In genomic region chr6:144553476-144553875, GRCm38 (mm10) we compare ENCODE assay signal across 13 mouse cellular contexts.
"Had no signal": no experiment of that assay in that cellular context is flagged by ENCODE, and none has a peak within 500 bp of the region (broad histone marks: within the 10 kb centered on the region; RNA-seq: fewer than 3 reads in every experiment).

No protein-coding gene starts in this region.

- H3K9me3 ChIP-seq: limb, embryonic 15.5 days; liver, embryonic 12.5 days; lung, embryonic 15.5 days; midbrain, embryonic 12.5 days; neural tube, embryonic 13.5 days had no signal

- H3K9ac ChIP-seq: limb, embryonic 15.5 days; liver, embryonic 12.5 days; lung, embryonic 15.5 days; midbrain, embryonic 12.5 days; neural tube, embryonic 13.5 days had no signal

- H3K27ac ChIP-seq: limb, embryonic 15.5 days; liver, embryonic 12.5 days; lung, embryonic 15.5 days; midbrain, embryonic 12.5 days; neural tube, embryonic 13.5 days; stomach, postnatal 0 days had no signal

- H3K36me3 ChIP-seq: limb, embryonic 15.5 days; liver, embryonic 12.5 days; lung, embryonic 15.5 days; midbrain, embryonic 12.5 days; neural tube, embryonic 13.5 days had no signal

- DNase-seq: kidney, adult 18-20 months; kidney, postnatal 10 days; kidney, postnatal 4 days; lung, postnatal 14 days; right cerebral cortex, postnatal 25 days; thymus, postnatal 14 days had no signal

- ATAC-seq: liver, embryonic 12.5 days; midbrain, embryonic 16.5 days had no signal

- H3K27me3 ChIP-seq: limb, embryonic 15.5 days; liver, embryonic 12.5 days; lung, embryonic 15.5 days; midbrain, embryonic 12.5 days; neural tube, embryonic 13.5 days had no signal

- H3K4me2 ChIP-seq: limb, embryonic 15.5 days; liver, embryonic 12.5 days; lung, embryonic 15.5 days; midbrain, embryonic 12.5 days; neural tube, embryonic 13.5 days had no signal

- H3K4me3 ChIP-seq: limb, embryonic 15.5 days; liver, embryonic 12.5 days; lung, embryonic 15.5 days; midbrain, embryonic 12.5 days; neural tube, embryonic 13.5 days had no signal

- H3K4me1 ChIP-seq: limb, embryonic 15.5 days; liver, embryonic 12.5 days; lung, embryonic 15.5 days; neural tube, embryonic 13.5 days had no signal
